Mouse (Mus musculus) B cell, adult 67 days (primary cell): ENCODE data around the gene Lrrc56. TPM values are rescaled to one million over a fixed set of nuclear protein-coding genes. Genes with fewer than 3 reads are reported as not detected.

Experiments used
- total RNA-seq, 2 experiments: library from RNA; stranded (reverse); gene quantifications; 4 replicates each; pipeline ENCODE4 v1.2.4; 2023

Lrrc56 gene
- 1 to 10 TPM; 5.4 to 7.7 TPM for total RNA-seq

GRCm38 (mm10) chr7:141193948-141194347 is at the start of gene Lrrc56, which contains the start of gene Hras:
Lrrc56 (plus strand) TSS chr7:141194157.
Hras (minus strand) TSS chr7:141194005.

GRCm38 (mm10) chr7:141172116-141173006 is 21.6 kb upstream of the Lrrc56 start, which contains the start of gene Rnh1:
Rnh1 (minus strand) TSS chr7:141172857.

GRCm38 (mm10) chr7:141213605-141214235 is 19.8 kb downstream of the Lrrc56 start, which contains the start of gene Lmntd2:
Lmntd2 (minus strand) TSS chr7:141214080.

GRCm38 (mm10) chr7:141215101-141215879 is 21.3 kb downstream of the Lrrc56 start, which contains the start of gene Rassf7:
Rassf7 (plus strand) TSS chr7:141215860.

GRCm38 (mm10) chr7:141228279-141229067 is 34.5 kb downstream of the Lrrc56 start, which contains the start of gene Phrf1:
Phrf1 (plus strand) TSS chr7:141228784.

Other genes starting within 250 kb of the Lrrc56 start
- not detected for gene Ifitm5, start 243.9 kb upstream of the Lrrc56 start, total RNA-seq
- gene Gm45717, start 238.2 kb upstream of the Lrrc56 start, total RNA-seq, result not detected
- gene Ifitm2, start 238.2 kb upstream of the Lrrc56 start, total RNA-seq, result 10 to 100 TPM; 14.7 to 16.9 TPM
- gene Ifitm1, start 226.9 kb upstream of the Lrrc56 start, total RNA-seq, result 1 to 10 TPM in 1 of 2 experiments, not detected in 1; 1.1 TPM
- 1 to 10 TPM; 2.1 to 4.4 TPM for gene Ifitm3, start 183.4 kb upstream of the Lrrc56 start, total RNA-seq
- gene Ifitm6, start 176.2 kb upstream of the Lrrc56 start, total RNA-seq, result not detected
- gene Gm17387, start 165.0 kb upstream of the Lrrc56 start, total RNA-seq, result not detected
- gene B4galnt4, start 133.1 kb upstream of the Lrrc56 start, total RNA-seq, result not detected
- 10 to 100 TPM; 27.8 to 32.3 TPM for gene Pkp3, start 115.9 kb upstream of the Lrrc56 start, total RNA-seq
- 10 to 100 TPM; 44.7 to 51.9 TPM for gene Sigirr, start 93.6 kb upstream of the Lrrc56 start, total RNA-seq
- not detected for gene Ano9, start 76.4 kb upstream of the Lrrc56 start, total RNA-seq
- gene Ptdss2, start 71.8 kb upstream of the Lrrc56 start, total RNA-seq, result 1 to 10 TPM; 9.0 to 9.8 TPM
- gene Rnh1, start 21.3 kb upstream of the Lrrc56 start, total RNA-seq, result 10 to 100 TPM; 76.8 to 79.0 TPM
- 10 to 100 TPM; 23.1 to 28.1 TPM for gene Hras, start 152 bp upstream of the Lrrc56 start, total RNA-seq
- gene Lmntd2, start 19.9 kb downstream of the Lrrc56 start, total RNA-seq, result 1 to 10 TPM; 4.9 TPM
- 10 to 100 TPM; 13.4 to 15.4 TPM for gene Rassf7, start 21.7 kb downstream of the Lrrc56 start, total RNA-seq
- 100 to 1,000 TPM; 149 TPM for gene Phrf1, start 34.6 kb downstream of the Lrrc56 start, total RNA-seq
- gene Irf7, start 72.3 kb downstream of the Lrrc56 start, total RNA-seq, result 10 to 100 TPM; 27.7 to 43.8 TPM
- gene Cdhr5, start 82.6 kb downstream of the Lrrc56 start, total RNA-seq, result not detected
- gene Sct, start 85.0 kb downstream of the Lrrc56 start, total RNA-seq, result not detected
- gene Drd4, start 97.8 kb downstream of the Lrrc56 start, total RNA-seq, result not detected
- 10 to 100 TPM; 44.0 to 45.2 TPM for gene Deaf1, start 133.5 kb downstream of the Lrrc56 start, total RNA-seq
- gene Tmem80, start 133.6 kb downstream of the Lrrc56 start, total RNA-seq, result 10 to 100 TPM; 21.6 to 30.3 TPM
- under 1 TPM; 0.24 to 0.84 TPM for gene Eps8l2, start 144.7 kb downstream of the Lrrc56 start, total RNA-seq
- 100 to 1,000 TPM; 146 to 150 TPM for gene Taldo1, start 198.0 kb downstream of the Lrrc56 start, total RNA-seq
- gene Gatd1, start 220.0 kb downstream of the Lrrc56 start, total RNA-seq, result 10 to 100 TPM; 31.8 to 46.1 TPM
- not detected for gene Cend1, start 235.3 kb downstream of the Lrrc56 start, total RNA-seq
- gene Slc25a22, start 243.7 kb downstream of the Lrrc56 start, total RNA-seq, result 10 to 100 TPM; 45.5 to 49.9 TPM
- 1 to 10 TPM; 5.9 to 6.3 TPM for gene Pidd1, start 249.9 kb downstream of the Lrrc56 start, total RNA-seq